Mouse (Mus musculus) testis, adult 10 weeks (tissue): ENCODE measurements around the gene Sgf29. TPM values are rescaled to one million over a fixed set of nuclear protein-coding genes. Genes with fewer than 3 reads are reported as not detected.

ENCODE experiments used
- polyA plus RNA-seq: library from polyadenylated mRNA; stranded (reverse); fragments of 350-450 nt; fragmentation: Illumina TruSeq; extraction: RNeasy Lipid Tissue Mini Kit (QIAGEN cat#74804); gene quantifications from one replicate; pipeline ENCODE4 v1.2.3, GENCODE M21; 2014; ENCODE audit warnings: low read depth, low replicate concordance

Gene Sgf29
- polyA plus RNA-seq, result 38.3 TPM

GRCm38 (mm10) chr7:126649231-126650051, at the start of gene Sgf29:
Sgf29 (plus strand) TSS chr7:126649309.

DNA sequence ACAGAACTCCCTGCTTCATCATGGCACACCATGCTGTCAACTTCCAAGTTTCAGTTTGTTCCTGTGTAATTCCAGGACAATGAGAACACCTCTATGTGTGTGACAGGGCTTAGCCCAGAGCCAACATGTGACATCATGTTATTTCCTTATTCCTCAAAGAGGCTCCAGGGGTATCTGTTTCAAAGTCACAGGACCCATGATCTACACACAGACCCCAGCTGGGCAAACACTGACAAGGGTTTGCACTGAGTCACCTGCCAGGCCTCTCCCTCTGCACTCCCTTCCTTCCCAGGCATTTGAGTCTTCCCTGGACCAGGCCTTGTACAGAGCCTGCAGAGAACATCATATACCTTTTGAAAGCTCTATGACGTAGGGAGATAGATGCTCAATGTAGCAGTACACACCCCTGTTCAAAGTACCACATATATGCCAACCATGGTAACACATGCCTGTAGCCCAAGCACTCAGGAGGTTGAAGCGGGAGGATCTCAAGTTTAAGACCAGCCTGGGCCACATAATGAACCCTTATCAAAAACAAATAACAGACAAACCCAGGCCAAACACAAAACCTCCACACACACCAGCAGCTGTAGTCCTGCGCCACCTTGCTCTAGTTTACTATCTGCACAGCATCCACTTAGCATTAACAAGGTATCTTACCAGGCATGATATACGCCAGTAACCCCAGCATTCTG, 18.1 kb upstream of the Sgf29 start, which contains the start of gene Nupr1:
Nupr1 (minus strand) TSS at position 38 of the 695 bp plus-strand sequence.

DNA sequence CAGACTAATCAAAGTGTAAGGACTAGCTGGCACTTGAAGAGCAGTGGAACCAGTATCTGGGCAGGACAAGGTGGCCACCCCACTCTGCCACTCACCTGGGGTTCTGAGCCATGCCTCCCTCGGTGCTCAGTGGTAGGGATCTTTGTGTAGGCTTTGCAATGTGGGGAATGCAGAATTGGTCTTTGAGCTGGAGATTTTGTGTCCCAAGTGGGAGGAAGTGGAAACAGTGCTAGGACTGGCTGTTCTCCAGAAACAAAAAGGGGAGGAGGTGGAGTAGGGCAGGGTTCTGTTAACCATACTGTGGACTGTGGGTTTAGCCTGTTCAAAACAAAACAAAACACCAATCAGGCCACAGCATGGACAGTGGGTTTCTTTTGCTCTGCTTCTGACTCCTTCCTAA, 27.1 kb downstream of the Sgf29 start, which contains the start of gene Sult1a1:
Sult1a1 (minus strand) TSS at position 226 of the 400 bp plus-strand sequence.

GRCm38 (mm10) chr7:126695210-126695611, 46.1 kb downstream of the Sgf29 start, which contains the start of gene Bola2:
Bola2 (plus strand) TSS chr7:126695401.

DNA sequence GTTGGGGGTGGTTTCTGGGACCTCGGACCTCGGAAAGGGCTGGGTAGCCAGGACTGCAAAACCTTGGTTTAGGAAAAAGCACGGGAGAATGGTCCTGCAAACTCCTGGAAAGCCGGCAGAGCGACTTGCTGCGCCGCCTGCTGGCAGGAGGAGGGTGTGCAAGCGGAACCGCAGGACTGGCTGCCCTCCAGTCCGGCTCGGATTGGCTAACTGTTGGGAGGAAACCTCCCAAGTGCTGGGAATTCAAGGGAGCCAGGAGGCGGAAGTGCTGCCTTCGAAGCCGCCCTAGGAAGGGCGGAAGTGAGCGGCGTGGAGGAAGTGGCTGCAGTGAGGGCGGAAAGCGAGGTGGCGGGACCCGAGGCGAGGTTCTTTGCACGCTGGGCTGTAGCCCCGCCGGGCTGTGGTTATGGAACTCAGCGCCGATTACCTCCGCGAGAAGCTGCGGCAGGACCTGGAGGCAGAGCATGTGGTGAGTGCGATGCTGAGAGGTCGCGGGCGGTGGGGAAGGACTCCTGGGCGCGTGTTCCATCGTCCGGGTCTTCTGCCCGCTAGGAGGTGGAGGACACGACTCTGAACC, 46.6 kb downstream of the Sgf29 start, which contains the start of gene Slx1b:
Slx1b (minus strand) TSS at position 154 of the 577 bp plus-strand sequence.

GRCm38 (mm10) chr7:126707442-126708174, 58.5 kb downstream of the Sgf29 start, which contains the start of gene Coro1a:
Coro1a (minus strand) TSS chr7:126707787.

Other genes with a start within 250 kb of the Sgf29 start
- gene Cd19, start 234.4 kb upstream of the Sgf29 start, polyA plus RNA-seq, result 0.39 TPM
- 0.59 TPM for gene Rabep2, start 220.6 kb upstream of the Sgf29 start, polyA plus RNA-seq
- gene Atp2a1, start 186.2 kb upstream of the Sgf29 start, polyA plus RNA-seq, result not detected
- 1.2 TPM for gene Sh2b1, start 173.9 kb upstream of the Sgf29 start, polyA plus RNA-seq
- 2.5 TPM for gene Tufm, start 161.9 kb upstream of the Sgf29 start, polyA plus RNA-seq
- 218 TPM for gene Atxn2l, start 145.9 kb upstream of the Sgf29 start, polyA plus RNA-seq
- 352 TPM for gene Eif3c, start 82.9 kb upstream of the Sgf29 start, polyA plus RNA-seq
- gene Apobr, start 64.4 kb upstream of the Sgf29 start, polyA plus RNA-seq, result not detected
- gene Cln3, start 63.5 kb upstream of the Sgf29 start, polyA plus RNA-seq, result 1.8 TPM
- gene Il27, start 54.4 kb upstream of the Sgf29 start, polyA plus RNA-seq, result not detected
- 0.38 TPM for gene Nupr1, start 18.4 kb upstream of the Sgf29 start, polyA plus RNA-seq
- 17.4 TPM for gene Sult1a1, start 27.1 kb downstream of the Sgf29 start, polyA plus RNA-seq
- gene Bola2, start 46.1 kb downstream of the Sgf29 start, polyA plus RNA-seq, result 0.11 TPM
- gene Slx1b, start 46.5 kb downstream of the Sgf29 start, polyA plus RNA-seq, result 0.78 TPM
- gene Coro1a, start 58.5 kb downstream of the Sgf29 start, polyA plus RNA-seq, result not detected
- 33.6 TPM for gene Mapk3, start 110.3 kb downstream of the Sgf29 start, polyA plus RNA-seq
- gene Gdpd3, start 117.0 kb downstream of the Sgf29 start, polyA plus RNA-seq, result 0.38 TPM
- gene Ypel3, start 127.6 kb downstream of the Sgf29 start, polyA plus RNA-seq, result 5.6 TPM
- not detected for gene Tbx6, start 132.2 kb downstream of the Sgf29 start, polyA plus RNA-seq
- gene Ppp4c, start 143.2 kb downstream of the Sgf29 start, polyA plus RNA-seq, result 58.9 TPM
- gene Fam57b, start 148.4 kb downstream of the Sgf29 start, polyA plus RNA-seq, result 2.7 TPM
- gene 4930451I11Rik, start 182.3 kb downstream of the Sgf29 start, polyA plus RNA-seq, result 39.4 TPM
- gene Doc2a, start 198.1 kb downstream of the Sgf29 start, polyA plus RNA-seq, result 0.42 TPM
- gene Hirip3, start 212.7 kb downstream of the Sgf29 start, polyA plus RNA-seq, result 101 TPM
- 26.9 TPM for gene Ino80e, start 213.1 kb downstream of the Sgf29 start, polyA plus RNA-seq
- gene Taok2, start 235.4 kb downstream of the Sgf29 start, polyA plus RNA-seq, result 7.7 TPM